Mouse (Mus musculus): ENCODE results near the gene Casr.

DNA sequence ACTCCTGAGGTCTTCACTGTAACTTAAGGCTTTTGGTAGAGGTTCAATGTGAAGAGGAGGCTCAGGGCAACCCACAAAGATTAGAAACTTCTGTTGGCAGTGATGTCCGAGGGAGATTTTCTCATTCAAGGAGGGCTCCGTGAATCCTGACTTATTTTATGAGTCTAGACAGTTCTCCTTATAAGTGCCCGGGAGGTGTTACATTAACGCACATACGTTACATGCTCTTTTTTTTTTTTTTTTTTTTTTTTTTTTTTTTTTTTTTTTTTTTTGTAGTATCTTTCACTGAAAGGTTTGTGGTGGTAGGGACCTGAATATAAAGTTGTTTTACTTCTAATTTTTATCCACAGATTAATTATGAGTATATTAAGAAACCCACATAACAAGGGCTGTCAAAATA lies 54.6 kb downstream of the Casr start:
- TF ChIP-seq CTCF (IDR thresholded peaks at IDR 0.05; ENCODE audit: borderline replicate concordance, insufficient read depth, low read depth, low read length) (no peak), POLR2A (IDR thresholded peaks at IDR 0.05; ENCODE audit: borderline replicate concordance, insufficient read depth, low read length) (no peak)
